19 mouse cellular contexts compared by ENCODE assay signal in the genomic region with DNA sequence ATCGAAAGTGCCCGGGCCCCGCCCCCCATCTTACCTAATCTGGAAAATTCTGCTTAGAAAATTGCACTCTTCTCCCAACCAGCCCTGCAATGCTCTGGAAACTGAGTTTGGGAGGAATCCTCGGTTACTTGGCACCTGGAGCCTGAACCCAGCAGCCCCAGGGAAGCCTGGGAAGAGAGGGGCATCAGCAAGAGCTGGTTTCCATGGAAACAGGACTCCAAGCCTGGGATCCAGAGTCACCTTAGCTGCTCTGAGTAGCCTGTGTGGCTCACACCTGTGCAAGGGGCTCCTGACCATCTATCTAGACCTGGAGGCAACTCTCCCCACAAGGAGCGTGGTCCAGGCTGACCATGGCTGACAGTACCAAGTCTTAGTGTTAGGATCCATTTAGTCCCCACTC. TPM values are rescaled to one million over a fixed set of nuclear protein-coding genes. Genes with fewer than 3 reads are reported as not detected.
"Had no signal": no experiment of that assay in that cellular context is flagged by ENCODE, and none has a peak within 500 bp of the region (broad histone marks: within the 10 kb centered on the region; RNA-seq: fewer than 3 reads in every experiment).

No protein-coding gene starts in this region.

- H3K27ac ChIP-seq: liver, embryonic 14.5 days; midbrain, embryonic 10.5 days; neural tube, embryonic 13.5 days; neural tube, embryonic 15.5 days had no signal

- H3K36me3 ChIP-seq: midbrain, embryonic 10.5 days; neural tube, embryonic 13.5 days; neural tube, embryonic 15.5 days had no signal

- H3K27me3 ChIP-seq: neural tube, embryonic 13.5 days had no signal

- H3K4me2 ChIP-seq: lung, embryonic 14.5 days; neural tube, embryonic 13.5 days; neural tube, embryonic 15.5 days had no signal

- H3K9me3 ChIP-seq: midbrain, embryonic 10.5 days; neural tube, embryonic 13.5 days; neural tube, embryonic 15.5 days had no signal

- DNase-seq: lung, adult 18-20 months; lung, embryonic 14.5 days; lung, postnatal 10 days; lung, postnatal 4 days; retina, postnatal 1 day; right cerebral cortex, adult 18-20 months; right cerebral cortex, postnatal 25 days; right cerebral cortex, postnatal 4 days; spleen, adult 18-20 months; thymus, adult 18-20 months; thymus, postnatal 14 days; thymus, postnatal 36 days had no signal

- H3K4me3 ChIP-seq: midbrain, embryonic 10.5 days; myocyte; neural tube, embryonic 13.5 days; neural tube, embryonic 15.5 days had no signal

- H3K9ac ChIP-seq: liver, embryonic 14.5 days; lung, embryonic 14.5 days; neural tube, embryonic 13.5 days; neural tube, embryonic 15.5 days had no signal

RNA-seq across cellular contexts. Expression of a gene that starts 56.1 kb away (rescaled TPM):
- total RNA-seq: megakaryocyte, adult 5-6 weeks; megakaryocyte-erythroid progenitor cell, adult 5-6 weeks had no signal
- polyA plus RNA-seq: myocyte had no signal
